Mouse (Mus musculus) cerebellum, adult 11 months (tissue): Measurements from ENCODE around the gene Homer3.

Experiments used
- DNase-seq: peaks from one replicate; pipeline ENCODE4 v3.0.0; 2022

Homer3 gene

GRCm38 (mm10) chr8:70340659-70341058 lies 58.0 kb downstream of the Homer3 start:
- peak; percentile 52 for DNase-seq

GRCm38 (mm10) chr8:70342007-70342406 lies 59.4 kb downstream of the Homer3 start:
- DNase-seq: peak; percentile 63

GRCm38 (mm10) chr8:70343076-70343475 lies 60.4 kb downstream of the Homer3 start:
- DNase-seq: no peak

GRCm38 (mm10) chr8:70343696-70344095 lies 61.1 kb downstream of the Homer3 start:
- DNase-seq: peak; percentile 51
